Mouse (Mus musculus) lung, adult 2 months (tissue): ENCODE data around the gene Olfr961. TPM values are rescaled to one million over a fixed set of nuclear protein-coding genes. Genes with fewer than 3 reads are reported as not detected.

ENCODE experiments used
- DNase-seq: peaks from one replicate; pipeline ENCODE4 v3.0.0; 2022
- H3K4me1 ChIP-seq: fragments of 200-500 bp; 2 replicates; pipeline ENCODE4 v1.6.1; 2011; ENCODE audit warnings: low read length; ENCODE audit not compliant: control insufficient read depth, insufficient read depth
- H3K4me3 ChIP-seq: fragments of 200-500 bp; replicated peaks from 2 replicates; pipeline ENCODE3; 2011; ENCODE audit warnings: low read depth, mild to moderate bottlenecking, control low read depth, low read length; ENCODE audit errors: extremely low read depth
- CTCF ChIP-seq: fragments of 200-500 bp; IDR thresholded peaks from 2 replicates; pipeline ENCODE4 v1.5.1; 2011; ENCODE audit warnings: mild to moderate bottlenecking, low read length, control low read depth; ENCODE audit not compliant: insufficient read depth
- POLR2A ChIP-seq: fragments of 200-500 bp; IDR thresholded peaks from 2 replicates; pipeline ENCODE4 v1.6.1; 2011; ENCODE audit warnings: low read depth, mild to moderate bottlenecking, control low read depth, low read length, borderline replicate concordance; ENCODE audit errors: extremely low read depth
- WGBS: fragments of 180-500 bp; shearing (Covaris S2); methylation state at CpG from one replicate; pipeline ENCODE4 v1.1.7; 2018; 5-methylcytosine and 5-hydroxymethylcytosine counted together
- polyA plus RNA-seq: library from polyadenylated mRNA; depleted of rRNA; stranded (reverse); fragments of >200 nt; gene quantifications from 2 replicates; pipeline ENCODE4 v1.2.3, GENCODE M21; 2012; rRNA removed

Olfr961 gene
- polyA plus RNA-seq = not detected in 2 replicates

- Histone ChIP-seq H3K4me3 (no peak within 1 kb of the TSS), H3K4me1 (no peaks in the 10 kb centered on the region)
- no peak for DNase-seq
- TF ChIP-seq POLR2A (no peak), CTCF (no peak)
Observed at GRCm38 (mm10) chr9:39644785-39645184, at the start of gene Olfr961. Gene Olfr961, plus strand, starts transcription at chr9:39645085.

GRCm38 (mm10) chr9:39602536-39603332, 42.2 kb upstream of the Olfr961 start:
- WGBS = 3% methylated on average over 19 of the region's 19 CpGs
- Histone ChIP-seq H3K4me3 (no peak overlapping the region), H3K4me1 (no peaks in the 10 kb centered on the region)
- DNase-seq = no peak
- no peak for TF ChIP-seq POLR2A
- TF ChIP-seq CTCF = no peak

- 2% methylated on average over 9 of the region's 9 CpGs for WGBS
- no peak for DNase-seq
- H3K4me3 ChIP-seq = no peak overlapping the region
- TF ChIP-seq CTCF = no peak
- H3K4me1 ChIP-seq = no peaks in the 10 kb centered on the region
Observed at GRCm38 (mm10) chr9:39603333-39603845, 41.5 kb upstream of the Olfr961 start.

- H3K4me1 ChIP-seq = no peaks in the 10 kb centered on the region
- DNase-seq = no peak
- under 1% methylated on average over 8 of the region's 8 CpGs for WGBS
- TF ChIP-seq CTCF = no peak
- TF ChIP-seq POLR2A = no peak
- no peak within 1 kb of the TSS for H3K4me3 ChIP-seq
Observed at GRCm38 (mm10) chr9:39603999-39604453, 40.9 kb upstream of the Olfr961 start, which contains the start of gene AW551984. Gene AW551984, minus strand, starts transcription at chr9:39604403.

GRCm38 (mm10) chr9:39608497-39608896, 36.4 kb upstream of the Olfr961 start:
- H3K4me3 ChIP-seq = no peak overlapping the region
- no peak for TF ChIP-seq CTCF
- no peak for TF ChIP-seq POLR2A
- no peaks in the 10 kb centered on the region for H3K4me1 ChIP-seq

GRCm38 (mm10) chr9:39610355-39610754, 34.5 kb upstream of the Olfr961 start, which contains the start of gene Olfr148:
Gene Olfr148, plus strand, starts transcription at chr9:39610655.
- TF ChIP-seq CTCF (no peak), POLR2A (no peak)
- no peak within 1 kb of the TSS for H3K4me3 ChIP-seq
- 68% methylated on average over 3 of the region's 3 CpGs for WGBS
- DNase-seq = no peak
- no peaks in the 10 kb centered on the region for H3K4me1 ChIP-seq

More at GRCm38 (mm10) chr9:39608497-39608896, 36.4 kb upstream of the Olfr961 start:
- no peak for DNase-seq

- DNase-seq = no peak
Observed at GRCm38 (mm10) chr9:39611953-39612352, 32.9 kb upstream of the Olfr961 start.

GRCm38 (mm10) chr9:39621073-39621472, 23.8 kb upstream of the Olfr961 start, which contains the start of gene Olfr960:
Gene Olfr960, plus strand, starts transcription at chr9:39621373.
- H3K4me1 ChIP-seq = no peaks in the 10 kb centered on the region
- DNase-seq = no peak
- TF ChIP-seq CTCF (no peak), POLR2A (no peak)
- H3K4me3 ChIP-seq = no peak within 1 kb of the TSS
- 73% methylated on average over 1 of the region's 1 CpGs for WGBS

More at GRCm38 (mm10) chr9:39611953-39612352, 32.9 kb upstream of the Olfr961 start:
- Histone ChIP-seq H3K4me3 (no peak overlapping the region), H3K4me1 (no peaks in the 10 kb centered on the region)
- 67% methylated on average over 1 of the region's 1 CpGs for WGBS
- TF ChIP-seq CTCF (no peak), POLR2A (no peak)

- no peaks in the 10 kb centered on the region for H3K4me1 ChIP-seq
- no peak overlapping the region for H3K4me3 ChIP-seq
- DNase-seq = no peak
- WGBS = 83% methylated on average over 3 of the region's 3 CpGs
- TF ChIP-seq CTCF = no peak
- TF ChIP-seq POLR2A = no peak
Observed at GRCm38 (mm10) chr9:39623783-39624182, 21.1 kb upstream of the Olfr961 start.

GRCm38 (mm10) chr9:39624711-39625110, 20.2 kb upstream of the Olfr961 start:
- TF ChIP-seq CTCF (no peak), POLR2A (no peak)
- Histone ChIP-seq H3K4me3 (no peak overlapping the region), H3K4me1 (no peaks in the 10 kb centered on the region)
- no peak for DNase-seq
- WGBS = 53% methylated on average over 2 of the region's 2 CpGs
